Mouse (Mus musculus): ENCODE data around the gene Thra. TPM values are rescaled to one million over a fixed set of nuclear protein-coding genes. Genes with fewer than 3 reads are reported as not detected.

Gene Thra
- total and polyA plus RNA-seq, 3 experiments: 22.0 to 50.9 TPM; not detected in 1

DNA sequence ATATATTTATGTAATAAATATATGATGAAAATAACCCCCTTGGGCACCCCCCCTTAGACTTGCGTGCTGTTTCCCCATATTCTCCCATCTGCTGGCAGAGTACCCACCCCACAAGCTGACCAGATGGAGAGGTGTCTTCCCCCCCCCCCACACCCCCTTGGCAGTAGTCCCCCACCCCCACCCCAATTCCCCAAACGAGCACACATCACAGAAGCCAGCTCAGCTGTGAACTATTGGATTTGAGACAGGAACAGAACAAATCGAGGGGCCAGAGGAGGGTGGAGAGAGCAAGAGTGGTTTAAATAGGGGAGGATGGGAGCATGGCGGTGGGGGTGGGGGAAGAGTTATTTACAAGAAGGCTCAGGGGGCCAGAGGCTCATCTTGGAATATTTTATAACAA is 27.3 kb downstream of the Thra start:
- DNase-seq (ENCODE audit: low read depth, low spot score): no peak
- H3K4me1 ChIP-seq (ENCODE audit: control insufficient read depth in 1 of 2, insufficient read depth in 2 of 2, low read length in 2 of 2): peaks cover 33 to 59% of the 10 kb centered on the region in 2 experiments

DNA sequence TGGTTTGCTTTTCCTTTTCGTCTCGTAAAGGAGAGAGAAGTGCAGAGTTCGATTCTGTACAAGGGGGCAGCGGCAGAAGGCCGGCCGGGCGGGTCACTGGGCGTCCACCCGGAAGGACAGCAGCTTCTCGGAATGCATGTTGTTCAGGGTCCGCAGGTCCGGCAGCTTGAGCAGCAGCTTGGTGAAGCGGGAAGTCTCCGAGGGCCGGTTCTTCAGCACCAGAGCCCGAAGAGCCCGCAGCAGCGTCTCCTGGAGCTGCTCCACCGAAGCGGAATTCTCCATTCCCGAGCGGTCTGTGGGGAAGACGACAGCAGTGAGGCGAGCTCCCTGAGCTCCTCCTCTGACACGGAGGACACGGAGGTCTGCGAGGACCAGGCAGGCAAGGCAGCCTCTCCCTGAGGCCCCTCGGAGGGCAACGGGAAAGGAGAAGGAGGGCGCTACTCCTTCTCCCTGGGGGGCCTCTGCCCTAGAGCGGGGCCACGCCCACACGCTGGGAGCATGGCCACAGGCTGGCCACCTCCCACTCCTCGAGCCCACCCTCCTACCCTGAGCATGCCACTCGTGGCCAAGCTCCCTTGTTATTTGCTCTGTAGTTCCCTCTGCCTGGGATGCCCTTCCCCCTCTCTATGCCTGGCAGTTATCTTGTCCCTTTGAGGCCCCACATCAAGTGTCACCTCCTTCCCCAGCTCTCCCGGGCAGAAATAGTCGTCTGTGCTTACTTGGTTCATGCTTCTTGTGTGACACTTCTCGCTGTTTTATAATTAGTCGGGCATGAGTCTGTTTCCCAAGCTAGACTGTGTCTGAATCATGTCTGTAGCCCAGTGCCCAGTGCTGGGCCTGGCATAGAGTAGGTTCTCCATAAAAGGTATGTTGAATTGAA is 27.9 kb downstream of the Thra start:
- Histone ChIP-seq H3K36me3 (ENCODE audit: control insufficient read depth in 1 of 2, insufficient read depth in 2 of 2, low read length in 2 of 2) (peaks cover 0 to 56% of the 10 kb centered on the region in 2 experiments; a peak in 2 of 4 replicates), H3K27me3 (ENCODE audit: control insufficient read depth in 1 of 2, insufficient read depth in 2 of 2, low read length in 2 of 2) (no peaks in the 10 kb centered on the region), H3K4me1 (ENCODE audit: control insufficient read depth in 1 of 2, insufficient read depth in 2 of 2, low read length in 2 of 2) (peaks cover 37 to 60% of the 10 kb centered on the region in 2 experiments), H3K79me2 (ENCODE audit: control insufficient read depth, insufficient read depth, low read length, poor library complexity) (no peaks in the 10 kb centered on the region; the same call in 1 of the 2 replicates), H3K9ac (ENCODE audit: control insufficient read depth, low read depth, low read length, poor library complexity, severe bottlenecking) (peak overlapping the region; percentile 43), H3K9me3 (replicated peaks; ENCODE audit: insufficient read depth, low read length) (no peaks in the 10 kb centered on the region), H3K4me3 (ENCODE audit: control insufficient read depth in 1 of 2, insufficient read depth in 1 of 2, low read depth in 2 of 2, low read length in 2 of 2) (no peak overlapping the region), H3K27ac (ENCODE audit: control insufficient read depth, low read depth, low read length) (peak overlapping the region; percentile 59)
- DNase-seq (ENCODE audit: low read depth, low spot score): peak; percentile 84
- no peak for TF ChIP-seq ZKSCAN1 (IDR thresholded peaks at IDR 0.05; ENCODE audit: low read depth, low read length)
- no peak for TF ChIP-seq NRF1 (IDR thresholded peaks at IDR 0.05; ENCODE audit: insufficient read depth, low read depth, low read length, poor library complexity, severe bottlenecking)
- no peak for TF ChIP-seq ELF1 (IDR thresholded peaks at IDR 0.05; ENCODE audit: low read depth, low read length)
- no peak for TF ChIP-seq NELFE (IDR thresholded peaks at IDR 0.05; ENCODE audit: low read depth, low read length)
- TF ChIP-seq MAX (IDR thresholded peaks at IDR 0.05; ENCODE audit: low read length): no peak
- no peak for TF ChIP-seq MEF2A (IDR thresholded peaks at IDR 0.05; ENCODE audit: extremely low read depth, insufficient replicate concordance, low read depth, low read length, poor library complexity, severe bottlenecking)
- TF ChIP-seq GATA1 (IDR thresholded peaks at IDR 0.05; ENCODE audit: low read depth, low read length): peak; percentile 71
- TF ChIP-seq ZNF384 (IDR thresholded peaks at IDR 0.05; ENCODE audit: low read depth, low read length): no peak
- TF ChIP-seq MAFK (IDR thresholded peaks at IDR 0.05; ENCODE audit: borderline replicate concordance, low read depth, low read length): no peak
- no peak; the same call in 1 of the 2 replicates for TF ChIP-seq MXI1 (IDR thresholded peaks at IDR 0.05; ENCODE audit: low read depth, low read length)
- TF ChIP-seq ZMIZ1 (IDR thresholded peaks at IDR 0.05; ENCODE audit: low read depth, low read length): 0 out of 2 replicates have a peak, but pooled peaks have one; percentile 8
- 0 out of 2 replicates have a peak, but pooled peaks have one; percentile 46 for TF ChIP-seq RCOR1 (IDR thresholded peaks at IDR 0.05; ENCODE audit: low read depth, low read length)
- no peak for TF ChIP-seq USF1 (IDR thresholded peaks at IDR 0.05; ENCODE audit: low read depth, low read length)
- TF ChIP-seq ETS1 (IDR thresholded peaks at IDR 0.05; ENCODE audit: low read depth, low read length): peak; percentile 69
- TF ChIP-seq CHD1 (IDR thresholded peaks at IDR 0.05; ENCODE audit: low read depth, low read length): no peak
- no peak for TF ChIP-seq SMC3 (IDR thresholded peaks at IDR 0.05; ENCODE audit: low read depth, low read length)
- TF ChIP-seq HCFC1 (IDR thresholded peaks at IDR 0.05; ENCODE audit: low read depth, low read length): 0 out of 2 replicates have a peak, but pooled peaks have one; percentile 50
- TF ChIP-seq GABPA (IDR thresholded peaks at IDR 0.05; ENCODE audit: low read depth, low read length): no peak
- no peak for TF ChIP-seq POLR2AphosphoS2 (IDR thresholded peaks at IDR 0.05; ENCODE audit: low read length)
- peak in 1 of 2 experiments; percentile 79; a peak in 2 of 4 replicates for TF ChIP-seq EP300 (IDR thresholded peaks at IDR 0.05; ENCODE audit: low read depth in 1 of 2, low read length in 2 of 2)
- TF ChIP-seq TAL1 (IDR thresholded peaks at IDR 0.05; ENCODE audit: low read length): no peak
- TF ChIP-seq MYB (IDR thresholded peaks at IDR 0.05; ENCODE audit: low read depth, low read length): no peak; the same call in 1 of the 2 replicates
- no peak for TF ChIP-seq ZC3H11A (IDR thresholded peaks at IDR 0.05; ENCODE audit: low read depth, low read length)
- TF ChIP-seq SIN3A (IDR thresholded peaks at IDR 0.05; ENCODE audit: low read length): peak; percentile 69; the same call in 1 of the 2 replicates
- no peak for TF ChIP-seq CTCF (IDR thresholded peaks at IDR 0.05 in 2 of 3, conservative IDR thresholded peaks at IDR 0.05 in 1 of 3; ENCODE audit: control insufficient read depth in 1 of 3, insufficient read depth in 1 of 3, low read depth in 2 of 3, low read length in 3 of 3, poor library complexity in 1 of 3, severe bottlenecking in 1 of 3)
- peak; percentile 35; the same call in 1 of the 2 replicates for TF ChIP-seq TBP (IDR thresholded peaks at IDR 0.05; ENCODE audit: low read depth, low read length)
- no peak for TF ChIP-seq USF2 (IDR thresholded peaks at IDR 0.05; ENCODE audit: borderline replicate concordance in 1 of 2, insufficient read depth in 1 of 2, low read depth in 1 of 2, low read length in 2 of 2)
- peak; percentile 82 for TF ChIP-seq CHD2 (IDR thresholded peaks at IDR 0.05; ENCODE audit: low read length)

More for the DNA sequence above, 27.3 kb downstream of the Thra start:
- no peak overlapping the region for H3K27ac ChIP-seq (ENCODE audit: control insufficient read depth, low read depth, low read length)
- TF ChIP-seq ZKSCAN1 (IDR thresholded peaks at IDR 0.05; ENCODE audit: low read depth, low read length): no peak
- 0 out of 2 replicates have a peak, but pooled peaks have one; percentile 40 for TF ChIP-seq ZMIZ1 (IDR thresholded peaks at IDR 0.05; ENCODE audit: low read depth, low read length)
- no peaks in the 10 kb centered on the region; the same call in 1 of the 2 replicates for H3K79me2 ChIP-seq (ENCODE audit: control insufficient read depth, insufficient read depth, low read length, poor library complexity)
- no peaks in the 10 kb centered on the region for H3K9me3 ChIP-seq (replicated peaks; ENCODE audit: insufficient read depth, low read length)
- peaks cover 0 to 53% of the 10 kb centered on the region in 2 experiments; a peak in 2 of 4 replicates for H3K36me3 ChIP-seq (ENCODE audit: control insufficient read depth in 1 of 2, insufficient read depth in 2 of 2, low read length in 2 of 2)
- no peaks in the 10 kb centered on the region for H3K27me3 ChIP-seq (ENCODE audit: control insufficient read depth in 1 of 2, insufficient read depth in 2 of 2, low read length in 2 of 2)
- H3K4me3 ChIP-seq (ENCODE audit: control insufficient read depth in 1 of 2, insufficient read depth in 1 of 2, low read depth in 2 of 2, low read length in 2 of 2): no peak overlapping the region
- peak overlapping the region; percentile 43 for H3K9ac ChIP-seq (ENCODE audit: control insufficient read depth, low read depth, low read length, poor library complexity, severe bottlenecking)

All from MEL (cell line).